Mouse (Mus musculus): ENCODE measurements around the gene Ebf1. TPM values are rescaled to one million over a fixed set of nuclear protein-coding genes. Genes with fewer than 3 reads are reported as not detected.
A peak's percentile ranks its signal among the peaks of the same experiment; 100 is the strongest.

Ebf1 gene
- polyA plus RNA-seq, 1 experiment from 2014 or later, result 77.9 TPM

GRCm38 (mm10) chr11:44685129-44685528 lies 68.0 kb downstream of the Ebf1 start:
- H3K9me3 ChIP-seq, result no peaks in the 10 kb centered on the region
- H3K36me3 ChIP-seq, result no peaks in the 10 kb centered on the region
- WGBS, result 79% methylated on average over 3 of the region's 3 CpGs
- no peak overlapping the region for H3K4me3 ChIP-seq
- peaks cover 59% of the 10 kb centered on the region for H3K4me1 ChIP-seq (replicated peaks)
- no peak for DNase-seq (ENCODE audit: low spot score)
- H3K27ac ChIP-seq, result peak overlapping the region; percentile 73; the same call in 1 of the 2 replicates
- H3K27me3 ChIP-seq (ENCODE audit: insufficient read depth, poor library complexity, severe bottlenecking), result no peaks in the 10 kb centered on the region

DNA sequence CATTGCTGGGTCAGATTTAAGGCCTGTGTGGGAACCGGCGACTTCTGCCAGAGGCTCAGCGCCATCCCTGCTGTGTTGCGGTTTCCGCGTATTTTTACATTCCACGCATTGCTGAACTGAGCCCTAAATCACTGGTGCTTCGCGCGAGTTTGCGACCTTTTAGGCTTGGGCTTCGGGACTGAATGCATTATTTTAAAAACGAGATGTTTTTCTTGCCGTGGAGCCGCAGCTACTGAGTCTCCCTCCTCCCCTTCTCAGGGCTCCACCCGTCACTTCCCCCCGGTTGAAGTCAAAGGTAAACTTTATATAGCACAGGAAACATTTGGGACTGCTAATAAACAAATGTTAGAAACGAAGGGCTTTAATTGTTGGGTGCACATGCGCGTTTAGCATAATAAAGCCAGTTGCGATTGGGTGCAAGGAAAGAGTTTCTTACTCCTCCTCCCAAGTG lies 68.8 kb downstream of the Ebf1 start:
- Histone ChIP-seq H3K4me1 (replicated peaks) (peaks cover 57% of the 10 kb centered on the region), H3K36me3 (no peaks in the 10 kb centered on the region), H3K9me3 (no peaks in the 10 kb centered on the region), H3K27ac (peak overlapping the region; percentile 73; the same call in 1 of the 2 replicates), H3K4me3 (no peak overlapping the region), H3K27me3 (ENCODE audit: insufficient read depth, poor library complexity, severe bottlenecking) (no peaks in the 10 kb centered on the region)
- no peak for DNase-seq (ENCODE audit: low spot score)
- WGBS, result 39% methylated on average over 21 of the region's 21 CpGs

- Histone ChIP-seq H3K27ac (peak overlapping the region; percentile 73; the same call in 1 of the 2 replicates), H3K4me1 (replicated peaks) (peaks cover 53% of the 10 kb centered on the region)
- 81% methylated on average over 12 of the region's 12 CpGs for WGBS
Observed at GRCm38 (mm10) chr11:44686378-44686777, 69.3 kb downstream of the Ebf1 start.

DNA sequence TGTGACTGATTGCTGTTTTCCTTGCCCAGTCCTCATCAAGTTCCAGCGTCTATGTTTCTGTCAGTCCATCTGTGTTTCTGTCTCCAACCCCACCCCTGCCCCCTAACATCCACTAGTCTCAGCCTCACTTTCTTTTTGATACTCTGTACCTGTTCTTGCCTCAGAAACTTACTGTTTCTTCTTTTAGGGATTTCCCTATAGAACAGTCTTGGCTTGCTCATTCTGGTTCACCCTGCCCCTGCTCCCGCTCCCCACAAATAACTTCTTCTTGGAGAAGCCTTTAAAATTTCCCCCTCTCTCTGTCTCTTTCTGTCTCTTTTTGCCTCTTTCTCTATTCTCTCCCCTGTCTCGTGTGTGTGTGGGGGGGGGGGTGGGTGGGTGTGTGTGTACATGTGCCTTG lies 71.4 kb downstream of the Ebf1 start:
- Histone ChIP-seq H3K27me3 (ENCODE audit: insufficient read depth, poor library complexity, severe bottlenecking) (no peaks in the 10 kb centered on the region), H3K4me3 (no peak overlapping the region), H3K4me1 (replicated peaks) (peaks cover 51% of the 10 kb centered on the region), H3K27ac (no peak overlapping the region), H3K36me3 (no peaks in the 10 kb centered on the region), H3K9me3 (no peaks in the 10 kb centered on the region)
- no peak for DNase-seq (ENCODE audit: low spot score)
- 74% methylated on average over 3 of the region's 3 CpGs for WGBS

More at GRCm38 (mm10) chr11:44686378-44686777, 69.3 kb downstream of the Ebf1 start:
- no peak overlapping the region for H3K4me3 ChIP-seq
- no peak for DNase-seq (ENCODE audit: low spot score)
- no peaks in the 10 kb centered on the region for H3K9me3 ChIP-seq
- no peaks in the 10 kb centered on the region for H3K36me3 ChIP-seq
- no peaks in the 10 kb centered on the region for H3K27me3 ChIP-seq (ENCODE audit: insufficient read depth, poor library complexity, severe bottlenecking)

DNA sequence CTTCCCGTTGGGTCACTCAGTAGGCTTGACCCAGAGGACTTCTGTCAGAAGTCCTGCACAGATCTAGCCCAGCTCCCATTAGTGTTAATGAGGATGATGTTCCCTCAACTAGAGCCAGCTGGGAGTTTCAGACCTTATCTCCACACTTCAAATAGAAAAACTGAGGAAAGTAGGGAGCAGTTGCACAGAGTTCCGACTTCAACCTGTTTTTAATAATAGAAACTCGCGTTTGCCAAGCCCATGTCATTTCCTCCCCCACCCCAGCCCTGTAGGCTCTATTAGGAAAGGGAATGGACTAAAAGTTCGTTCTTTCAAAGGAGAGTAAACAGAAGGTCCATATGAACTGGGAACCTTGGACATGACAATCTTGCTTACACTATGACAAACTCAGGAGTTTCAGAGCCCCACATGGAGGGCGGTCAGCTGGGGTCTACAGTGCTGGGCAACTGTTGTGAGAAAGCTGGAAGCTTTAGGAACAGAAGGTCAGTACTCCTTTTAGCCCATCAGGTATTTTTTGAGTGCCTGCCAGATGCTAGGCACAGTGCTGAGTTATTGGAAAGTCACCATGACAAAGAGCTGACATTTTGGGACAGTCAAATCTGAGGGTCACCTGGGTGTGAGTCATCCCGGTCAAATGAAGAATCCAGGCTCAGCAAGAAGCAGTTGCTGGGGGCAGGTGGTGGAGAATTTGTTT lies 72.6 kb downstream of the Ebf1 start:
- 81% methylated on average over 7 of the region's 7 CpGs for WGBS

GRCm38 (mm10) chr11:44690265-44690572 lies 73.1 kb downstream of the Ebf1 start:
- Histone ChIP-seq H3K27ac (no peak overlapping the region), H3K27me3 (ENCODE audit: insufficient read depth, poor library complexity, severe bottlenecking) (no peaks in the 10 kb centered on the region), H3K4me1 (replicated peaks) (peaks cover 42% of the 10 kb centered on the region), H3K36me3 (no peaks in the 10 kb centered on the region), H3K9me3 (no peaks in the 10 kb centered on the region), H3K4me3 (no peak overlapping the region)
- WGBS, result 85% methylated on average over 5 of the region's 5 CpGs
- DNase-seq (ENCODE audit: low spot score), result no peak

More for the DNA sequence above, 72.6 kb downstream of the Ebf1 start:
- Histone ChIP-seq H3K9me3 (no peaks in the 10 kb centered on the region), H3K27me3 (ENCODE audit: insufficient read depth, poor library complexity, severe bottlenecking) (no peaks in the 10 kb centered on the region), H3K27ac (no peak overlapping the region), H3K4me3 (no peak overlapping the region), H3K36me3 (no peaks in the 10 kb centered on the region), H3K4me1 (replicated peaks) (peaks cover 47% of the 10 kb centered on the region)
- DNase-seq (ENCODE audit: low spot score), result no peak

DNA sequence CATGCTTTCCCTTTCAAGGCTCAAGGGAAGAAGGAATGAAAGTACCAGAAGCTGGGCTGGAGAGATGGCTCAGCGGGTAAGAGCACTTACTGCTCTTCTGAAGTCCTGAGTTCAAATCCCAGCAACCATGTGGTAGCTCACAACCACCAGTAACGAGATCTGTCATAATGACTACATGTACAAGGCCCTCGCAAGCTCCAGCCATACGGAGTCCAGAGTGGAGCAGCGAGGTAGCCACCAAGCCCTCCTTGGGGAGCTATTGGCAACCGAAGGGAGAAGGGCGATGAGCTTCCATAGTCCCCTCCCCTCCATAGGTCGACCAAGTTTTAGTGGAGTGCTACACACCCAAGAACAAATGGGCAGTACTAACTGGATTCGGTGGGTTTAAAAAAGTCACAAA lies 78.3 kb downstream of the Ebf1 start:
- 95% methylated on average over 9 of the region's 9 CpGs for WGBS
- Histone ChIP-seq H3K4me3 (no peak overlapping the region), H3K36me3 (no peaks in the 10 kb centered on the region), H3K27me3 (ENCODE audit: insufficient read depth, poor library complexity, severe bottlenecking) (no peaks in the 10 kb centered on the region; the same call in 1 of the 2 replicates), H3K9me3 (no peaks in the 10 kb centered on the region), H3K27ac (no peak overlapping the region), H3K4me1 (replicated peaks) (peaks cover 62% of the 10 kb centered on the region)
- no peak for DNase-seq (ENCODE audit: low spot score)

GRCm38 (mm10) chr11:44696539-44697201 lies 79.6 kb downstream of the Ebf1 start:
- H3K36me3 ChIP-seq, result no peaks in the 10 kb centered on the region
- DNase-seq (ENCODE audit: low spot score), result peak; percentile 82
- no peaks in the 10 kb centered on the region for H3K9me3 ChIP-seq
- no peaks in the 10 kb centered on the region; the same call in 1 of the 2 replicates for H3K27me3 ChIP-seq (ENCODE audit: insufficient read depth, poor library complexity, severe bottlenecking)
- H3K27ac ChIP-seq, result peak overlapping the region; percentile 78
- peak overlapping the region; percentile 16; the same call in 1 of the 2 replicates for H3K4me3 ChIP-seq
- WGBS, result 7% methylated on average over 16 of the region's 16 CpGs
- H3K4me1 ChIP-seq (replicated peaks), result peaks cover 75% of the 10 kb centered on the region

DNA sequence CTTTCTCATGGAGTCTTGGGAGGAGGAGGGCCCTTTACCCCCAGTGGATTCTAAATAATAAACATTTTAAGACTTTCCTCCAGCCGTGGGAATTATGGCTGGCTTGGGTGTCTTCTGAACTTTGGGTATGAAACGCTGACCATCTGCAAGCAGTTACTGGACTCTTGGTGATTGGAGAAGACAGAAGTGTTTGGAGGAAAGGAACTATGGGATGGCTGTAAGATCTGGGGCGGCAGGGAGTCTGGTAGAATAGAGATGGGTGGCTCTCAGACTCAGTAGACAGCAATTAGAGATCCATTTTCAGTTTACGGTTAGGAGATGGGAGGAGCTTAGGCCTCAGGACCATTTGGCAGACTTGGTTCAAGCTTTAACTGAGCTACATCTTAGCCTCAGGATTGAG lies 83.1 kb downstream of the Ebf1 start:
- DNase-seq (ENCODE audit: low spot score), result no peak
- no peaks in the 10 kb centered on the region; the same call in 1 of the 2 replicates for H3K27me3 ChIP-seq (ENCODE audit: insufficient read depth, poor library complexity, severe bottlenecking)

DNA sequence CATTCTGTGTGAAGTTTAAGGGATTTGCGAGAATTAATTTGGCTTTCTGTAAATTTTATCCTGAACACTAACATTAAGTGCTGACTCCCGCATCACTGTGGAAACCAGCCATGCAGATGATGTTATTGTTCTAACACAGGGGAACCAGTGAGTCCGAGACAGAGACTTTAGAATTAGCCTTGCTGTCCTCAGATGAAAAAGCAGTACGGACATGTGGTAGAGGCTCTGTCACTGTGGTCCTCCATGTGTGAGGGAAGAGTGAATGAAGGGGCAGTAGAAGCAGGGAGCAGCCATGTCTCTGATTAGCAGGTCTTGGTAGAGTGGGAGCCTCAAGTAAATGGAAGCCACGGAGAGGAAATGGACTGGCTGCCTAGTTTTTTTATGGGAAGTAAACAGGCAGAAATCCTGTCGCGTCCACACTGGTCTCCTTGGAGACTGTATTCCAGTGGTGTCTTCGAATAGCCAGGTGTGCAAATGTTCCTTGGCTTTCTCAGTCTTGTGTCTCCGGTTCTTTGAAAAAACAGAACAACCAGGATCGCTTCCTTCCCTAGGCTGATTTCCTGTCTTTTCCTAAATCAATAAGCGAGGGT lies 84.2 kb downstream of the Ebf1 start:
- peak overlapping the region; percentile 79 for H3K27ac ChIP-seq
- H3K27me3 ChIP-seq (ENCODE audit: insufficient read depth, poor library complexity, severe bottlenecking), result no peaks in the 10 kb centered on the region
- no peaks in the 10 kb centered on the region for H3K9me3 ChIP-seq
- no peaks in the 10 kb centered on the region for H3K36me3 ChIP-seq
- no peak for DNase-seq (ENCODE audit: low spot score)
- WGBS, result 53% methylated on average over 11 of the region's 11 CpGs
- no peak overlapping the region for H3K4me3 ChIP-seq
- peaks cover 55% of the 10 kb centered on the region for H3K4me1 ChIP-seq (replicated peaks)

More for the DNA sequence above, 83.1 kb downstream of the Ebf1 start:
- Histone ChIP-seq H3K36me3 (no peaks in the 10 kb centered on the region), H3K27ac (peak overlapping the region; percentile 35; the same call in 1 of the 2 replicates), H3K9me3 (no peaks in the 10 kb centered on the region), H3K4me1 (replicated peaks) (peaks cover 54% of the 10 kb centered on the region), H3K4me3 (no peak overlapping the region)
- 71% methylated on average over 4 of the region's 4 CpGs for WGBS

DNA sequence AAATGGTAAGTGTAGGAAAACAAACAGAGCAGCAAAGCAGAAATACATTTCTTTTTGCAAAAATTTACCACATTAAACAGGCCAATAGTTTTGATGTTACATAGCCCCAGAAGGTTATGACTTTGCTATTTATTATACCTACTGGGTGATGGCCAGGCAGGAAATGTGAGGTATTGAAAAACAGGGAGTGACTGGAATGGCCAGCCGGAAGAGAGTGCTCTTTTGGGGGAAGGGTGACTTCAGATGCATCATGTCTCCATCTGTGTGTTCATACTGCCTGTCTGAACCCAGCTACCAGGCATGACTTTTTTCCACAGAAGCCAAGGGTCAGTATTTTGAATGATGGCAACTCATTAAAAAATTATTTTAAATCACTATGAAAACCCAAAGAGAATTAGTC lies 84.7 kb downstream of the Ebf1 start:
- Histone ChIP-seq H3K4me3 (no peak overlapping the region), H3K4me1 (replicated peaks) (peaks cover 53% of the 10 kb centered on the region), H3K27me3 (ENCODE audit: insufficient read depth, poor library complexity, severe bottlenecking) (no peaks in the 10 kb centered on the region), H3K9me3 (no peaks in the 10 kb centered on the region), H3K36me3 (no peaks in the 10 kb centered on the region), H3K27ac (no peak overlapping the region; the same call in 1 of the 2 replicates)
- WGBS, result 55% methylated on average over 1 of the region's 1 CpGs
- no peak for DNase-seq (ENCODE audit: low spot score)

DNA sequence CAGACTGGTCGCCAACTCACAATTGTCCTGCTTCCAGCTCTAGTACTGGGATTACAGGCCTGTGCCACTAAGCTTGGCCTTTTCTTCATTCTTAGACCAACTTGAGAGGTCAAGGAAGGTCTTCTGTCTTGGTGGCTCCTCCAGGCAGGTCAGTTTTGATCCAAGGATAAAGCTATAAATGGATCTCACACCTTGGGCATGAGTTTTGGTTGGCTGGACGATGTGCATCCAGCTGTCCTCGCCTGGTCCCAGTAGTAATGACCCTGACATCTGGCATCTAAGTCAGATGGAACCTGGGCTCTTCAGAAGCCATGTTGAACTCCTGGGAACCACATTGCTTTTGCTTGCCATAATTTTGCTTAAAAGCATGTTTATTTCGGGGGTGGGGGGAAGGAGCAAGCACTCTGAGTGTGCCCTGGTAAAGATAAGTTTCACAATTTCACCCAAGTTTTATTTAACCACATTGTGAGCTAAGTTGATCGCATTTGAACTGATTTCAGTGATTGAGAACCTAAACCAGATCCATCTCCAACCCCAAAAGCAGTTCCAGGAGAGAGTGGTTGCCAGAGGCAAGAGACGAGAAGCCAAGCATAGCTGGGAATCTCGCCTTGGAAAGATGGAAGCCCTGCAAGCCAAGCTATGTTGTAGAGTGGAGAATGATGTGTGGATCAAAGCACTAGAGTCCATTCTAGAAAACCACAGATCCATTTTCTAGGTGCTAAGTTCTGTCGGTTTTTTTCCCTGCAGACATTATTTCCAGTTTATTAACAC lies 85.8 kb downstream of the Ebf1 start:
- no peaks in the 10 kb centered on the region for H3K9me3 ChIP-seq
- no peaks in the 10 kb centered on the region for H3K36me3 ChIP-seq
- WGBS, result 91% methylated on average over 8 of the region's 8 CpGs
- no peaks in the 10 kb centered on the region for H3K27me3 ChIP-seq (ENCODE audit: insufficient read depth, poor library complexity, severe bottlenecking)
- DNase-seq (ENCODE audit: low spot score), result no peak
- no peak overlapping the region for H3K27ac ChIP-seq
- H3K4me3 ChIP-seq, result no peak overlapping the region
- peaks cover 51% of the 10 kb centered on the region for H3K4me1 ChIP-seq (replicated peaks)

Measured in hindbrain, embryonic 10.5 days (tissue).